Mouse (Mus musculus): Measurements from ENCODE around the gene Foxp1. TPM values are rescaled to one million over a fixed set of nuclear protein-coding genes. Genes with fewer than 3 reads are reported as not detected.

The Foxp1 gene
- total and polyA plus RNA-seq, 2 experiments from 2014 or later, result 112 to 167 TPM

DNA sequence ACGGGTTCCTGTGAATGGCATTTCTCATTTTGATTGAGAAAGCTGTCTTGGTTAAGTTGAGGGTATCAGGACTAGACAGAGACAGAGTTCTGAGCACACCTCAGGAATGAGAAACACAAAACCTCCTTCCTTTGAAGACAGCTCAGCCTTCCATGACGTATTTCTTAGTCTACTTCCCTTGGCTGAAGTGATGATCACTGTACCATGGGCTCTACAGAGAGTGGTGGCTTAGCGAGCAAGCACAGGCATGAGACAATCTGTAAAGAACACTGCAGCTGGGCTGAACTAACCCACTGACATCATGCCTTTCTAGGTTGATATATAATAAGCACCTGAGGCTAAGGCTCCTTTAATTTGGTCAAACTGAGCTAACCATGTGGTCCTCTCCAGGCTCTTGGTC is 172.0 kb downstream of the Foxp1 start:
- no peaks in the 10 kb centered on the region for H3K27me3 ChIP-seq (ENCODE audit: insufficient read depth, low read length)
- 95% methylated on average over 3 of the region's 3 CpGs for WGBS
- H3K27ac ChIP-seq (ENCODE audit: low read depth, low read length), result no peak overlapping the region
- no peaks in the 10 kb centered on the region for H3K36me3 ChIP-seq (ENCODE audit: insufficient read depth)
- no peak for TF ChIP-seq CTCF (IDR thresholded peaks at IDR 0.05; ENCODE audit: low read depth)
- H3K9me3 ChIP-seq (ENCODE audit: low read length), result no peaks in the 10 kb centered on the region
- H3K4me3 ChIP-seq (ENCODE audit: low read depth, low read length), result no peak overlapping the region
- no peak for ATAC-seq
- no peak overlapping the region for H3K4me2 ChIP-seq (ENCODE audit: low read depth)
- peaks cover 4% of the 10 kb centered on the region; the same call in 1 of the 2 replicates for H3K4me1 ChIP-seq (ENCODE audit: insufficient read depth)
- no peak for DNase-seq
- H3K9ac ChIP-seq, result no peak overlapping the region

DNA sequence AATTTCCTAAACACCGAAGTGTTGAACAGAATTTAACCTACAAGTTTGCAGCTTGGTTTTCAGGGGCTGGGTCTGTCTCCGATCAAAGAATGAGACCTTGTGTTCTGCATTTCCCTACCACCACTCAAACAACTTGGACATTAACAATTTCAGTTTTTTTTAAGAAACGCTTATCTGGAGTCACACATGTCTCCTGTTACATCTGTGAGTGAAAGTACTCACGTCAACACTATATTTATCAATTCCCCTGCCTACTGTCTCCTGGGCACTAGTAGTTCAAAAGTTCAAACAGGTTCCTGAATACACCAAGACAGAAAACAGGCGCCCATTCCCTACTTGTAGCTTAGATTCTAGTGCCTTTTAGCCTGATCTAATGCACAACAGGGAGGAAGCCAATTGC is 172.4 kb downstream of the Foxp1 start:
- H3K4me1 ChIP-seq (ENCODE audit: insufficient read depth), result peaks cover 1% of the 10 kb centered on the region; the same call in 1 of the 2 replicates
- WGBS, result 90% methylated on average over 5 of the region's 5 CpGs
- H3K9me3 ChIP-seq (ENCODE audit: low read length), result no peaks in the 10 kb centered on the region

DNA sequence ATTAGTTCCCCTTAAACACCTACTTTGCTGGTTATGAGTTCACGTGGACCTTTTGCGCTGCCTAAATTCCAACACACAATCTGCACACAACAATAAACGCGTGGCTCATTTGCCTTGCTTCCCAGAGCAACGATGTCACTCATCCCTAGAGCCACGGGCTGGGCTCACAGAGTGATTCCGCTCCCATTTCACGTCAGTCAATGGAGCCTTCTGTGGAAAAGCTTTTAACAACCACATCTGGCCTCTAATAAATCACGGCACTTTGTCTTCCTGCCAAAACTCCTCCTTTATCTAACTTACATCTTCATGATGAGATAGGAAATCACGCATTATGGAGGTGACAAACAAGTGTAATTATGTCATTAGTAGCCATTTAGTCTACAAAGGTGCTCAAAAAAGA is 174.7 kb downstream of the Foxp1 start:
- no peak overlapping the region for H3K4me2 ChIP-seq (ENCODE audit: low read depth)
- no peaks in the 10 kb centered on the region for H3K4me1 ChIP-seq (ENCODE audit: insufficient read depth)
- no peak for TF ChIP-seq CTCF (IDR thresholded peaks at IDR 0.05; ENCODE audit: low read depth)
- no peak; the same call in 1 of the 2 replicates for ATAC-seq
- no peak overlapping the region for H3K4me3 ChIP-seq (ENCODE audit: low read depth, low read length)
- no peaks in the 10 kb centered on the region for H3K27me3 ChIP-seq (ENCODE audit: insufficient read depth, low read length)
- H3K27ac ChIP-seq (ENCODE audit: low read depth, low read length), result no peak overlapping the region
- WGBS, result 22% methylated on average over 10 of the region's 10 CpGs
- no peaks in the 10 kb centered on the region for H3K9me3 ChIP-seq (ENCODE audit: low read length)
- DNase-seq, result no peak
- H3K9ac ChIP-seq, result no peak overlapping the region
- H3K36me3 ChIP-seq (ENCODE audit: insufficient read depth), result no peaks in the 10 kb centered on the region

More for the DNA sequence above, 172.4 kb downstream of the Foxp1 start:
- no peak overlapping the region for H3K9ac ChIP-seq
- H3K27ac ChIP-seq (ENCODE audit: low read depth, low read length), result no peak overlapping the region
- no peak for DNase-seq
- no peak overlapping the region for H3K4me3 ChIP-seq (ENCODE audit: low read depth, low read length)
- ATAC-seq, result no peak
- no peaks in the 10 kb centered on the region for H3K27me3 ChIP-seq (ENCODE audit: insufficient read depth, low read length)
- H3K36me3 ChIP-seq (ENCODE audit: insufficient read depth), result no peaks in the 10 kb centered on the region
- TF ChIP-seq CTCF (IDR thresholded peaks at IDR 0.05; ENCODE audit: low read depth), result no peak
- H3K4me2 ChIP-seq (ENCODE audit: low read depth), result no peak overlapping the region

DNA sequence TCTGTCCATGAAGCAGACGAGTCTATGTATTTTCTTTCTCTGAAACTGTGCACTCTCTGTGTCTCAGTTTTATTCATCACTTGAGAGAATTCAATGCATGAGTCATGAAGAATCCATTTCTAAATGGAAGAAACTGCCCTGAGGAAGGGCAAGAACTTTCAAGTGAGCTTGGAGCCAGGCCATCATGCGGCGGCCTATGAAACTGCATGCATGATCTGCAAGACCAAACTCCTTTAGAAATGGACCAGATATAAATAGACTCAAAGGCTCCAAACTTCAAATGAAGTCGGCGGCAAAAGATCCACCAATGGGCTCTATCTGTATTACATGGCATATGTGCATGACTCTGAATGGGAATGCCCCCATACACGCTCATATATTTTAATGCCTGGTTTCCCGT is 177.6 kb downstream of the Foxp1 start:
- Histone ChIP-seq H3K9ac (no peak overlapping the region), H3K4me1 (ENCODE audit: insufficient read depth) (no peaks in the 10 kb centered on the region), H3K9me3 (ENCODE audit: low read length) (no peaks in the 10 kb centered on the region), H3K27ac (ENCODE audit: low read depth, low read length) (no peak overlapping the region), H3K4me2 (ENCODE audit: low read depth) (no peak overlapping the region), H3K4me3 (ENCODE audit: low read depth, low read length) (no peak overlapping the region), H3K27me3 (ENCODE audit: insufficient read depth, low read length) (no peaks in the 10 kb centered on the region), H3K36me3 (ENCODE audit: insufficient read depth) (no peaks in the 10 kb centered on the region)
- whole genome bisulfite sequencing, result 98% methylated on average over 7 of the region's 7 CpGs
- DNase-seq (no peak), ATAC-seq (no peak)
- no peak for TF ChIP-seq CTCF (IDR thresholded peaks at IDR 0.05; ENCODE audit: low read depth)

DNA sequence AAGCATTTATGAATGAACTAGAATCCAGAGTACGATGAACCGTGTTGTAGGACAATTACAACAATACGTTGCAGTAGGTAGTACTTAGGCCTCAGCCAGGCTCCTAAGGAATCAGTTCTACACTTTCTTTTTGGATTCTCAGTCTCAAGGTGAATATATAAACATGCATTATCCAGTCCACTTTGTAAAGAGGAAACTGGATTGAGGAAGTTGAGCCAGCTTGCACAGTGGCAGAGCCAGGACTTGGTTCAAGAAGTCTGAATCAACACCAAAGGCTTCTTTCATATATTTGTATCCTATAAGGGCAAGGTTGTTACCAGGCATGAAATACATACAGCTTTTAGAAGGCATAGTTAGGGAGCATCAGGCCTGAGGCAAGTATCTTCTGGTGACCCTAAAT is 178.2 kb downstream of the Foxp1 start:
- Histone ChIP-seq H3K4me3 (ENCODE audit: low read depth, low read length) (no peak overlapping the region), H3K9ac (no peak overlapping the region), H3K27ac (ENCODE audit: low read depth, low read length) (no peak overlapping the region), H3K4me1 (ENCODE audit: insufficient read depth) (no peaks in the 10 kb centered on the region), H3K9me3 (ENCODE audit: low read length) (no peaks in the 10 kb centered on the region), H3K36me3 (ENCODE audit: insufficient read depth) (no peaks in the 10 kb centered on the region), H3K4me2 (ENCODE audit: low read depth) (no peak overlapping the region), H3K27me3 (ENCODE audit: insufficient read depth, low read length) (no peaks in the 10 kb centered on the region)
- whole genome bisulfite sequencing, result 57% methylated on average over 3 of the region's 3 CpGs
- no peak for TF ChIP-seq CTCF (IDR thresholded peaks at IDR 0.05; ENCODE audit: low read depth)
- DNase-seq (no peak), ATAC-seq (no peak)

- H3K27ac ChIP-seq (ENCODE audit: low read depth, low read length), result no peak overlapping the region
- no peak for DNase-seq
- H3K4me1 ChIP-seq (ENCODE audit: insufficient read depth), result no peaks in the 10 kb centered on the region
- no peak for TF ChIP-seq CTCF (IDR thresholded peaks at IDR 0.05; ENCODE audit: low read depth)
- no peak overlapping the region for H3K4me2 ChIP-seq (ENCODE audit: low read depth)
- H3K36me3 ChIP-seq (ENCODE audit: insufficient read depth), result no peaks in the 10 kb centered on the region
- no peaks in the 10 kb centered on the region for H3K9me3 ChIP-seq (ENCODE audit: low read length)
- H3K9ac ChIP-seq, result no peak overlapping the region
- WGBS, result 71% methylated on average over 3 of the region's 3 CpGs
- no peak for ATAC-seq
- no peak overlapping the region for H3K4me3 ChIP-seq (ENCODE audit: low read depth, low read length)
- H3K27me3 ChIP-seq (ENCODE audit: insufficient read depth, low read length), result no peaks in the 10 kb centered on the region
Observed at GRCm38 (mm10) chr6:99343815-99344214, 178.7 kb downstream of the Foxp1 start.

- H3K36me3 ChIP-seq (ENCODE audit: insufficient read depth), result no peaks in the 10 kb centered on the region
- no peak overlapping the region for H3K4me3 ChIP-seq (ENCODE audit: low read depth, low read length)
- no peak overlapping the region for H3K9ac ChIP-seq
- no peak for DNase-seq
- no peaks in the 10 kb centered on the region for H3K9me3 ChIP-seq (ENCODE audit: low read length)
- ATAC-seq, result no peak
- no peaks in the 10 kb centered on the region for H3K4me1 ChIP-seq (ENCODE audit: insufficient read depth)
- TF ChIP-seq CTCF (IDR thresholded peaks at IDR 0.05; ENCODE audit: low read depth), result no peak
- no peak overlapping the region for H3K27ac ChIP-seq (ENCODE audit: low read depth, low read length)
- 98% methylated on average over 3 of the region's 3 CpGs for WGBS
- no peaks in the 10 kb centered on the region for H3K27me3 ChIP-seq (ENCODE audit: insufficient read depth, low read length)
- no peak overlapping the region for H3K4me2 ChIP-seq (ENCODE audit: low read depth)
Observed at GRCm38 (mm10) chr6:99342416-99342815, 180.1 kb downstream of the Foxp1 start.

DNA sequence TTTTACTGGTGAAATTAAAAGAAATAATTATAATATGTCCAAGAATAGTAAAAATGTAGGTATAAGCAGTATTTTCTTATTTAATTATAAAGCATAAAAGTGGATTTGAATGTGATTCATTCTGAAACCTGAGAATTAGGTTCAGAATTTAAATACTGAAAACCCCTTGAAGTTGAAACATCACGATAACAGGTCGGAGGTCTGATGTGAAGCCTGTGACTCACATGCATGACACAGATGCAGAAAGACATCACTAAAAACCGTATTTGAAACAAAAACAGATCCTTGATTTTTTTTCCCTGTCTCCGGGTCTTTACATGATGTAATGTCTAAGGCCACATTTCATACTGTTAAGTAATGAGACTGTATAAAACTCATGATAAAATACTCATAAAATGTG is 181.6 kb downstream of the Foxp1 start:
- Histone ChIP-seq H3K27me3 (ENCODE audit: insufficient read depth, low read length) (no peaks in the 10 kb centered on the region), H3K36me3 (ENCODE audit: insufficient read depth) (no peaks in the 10 kb centered on the region), H3K9me3 (ENCODE audit: low read length) (no peaks in the 10 kb centered on the region), H3K4me2 (ENCODE audit: low read depth) (no peak overlapping the region), H3K4me1 (ENCODE audit: insufficient read depth) (0 out of 2 replicates have a peak, but pooled peaks cover under 1% of the 10 kb centered on the region), H3K27ac (ENCODE audit: low read depth, low read length) (no peak overlapping the region), H3K9ac (no peak overlapping the region), H3K4me3 (ENCODE audit: low read depth, low read length) (no peak overlapping the region)
- 85% methylated on average over 4 of the region's 4 CpGs for WGBS
- TF ChIP-seq CTCF (IDR thresholded peaks at IDR 0.05; ENCODE audit: low read depth), result no peak
- ATAC-seq (no peak), DNase-seq (no peak)
